Mouse (Mus musculus) thymus, postnatal 14 days (tissue): ENCODE measurements around the gene Depp1.

Experiments used
- DNase-seq: peaks from one replicate; pipeline ENCODE4 v3.0.0; 2021

Gene Depp1

GRCm38 (mm10) chr6:116651437-116652118 is 1.2 kb downstream of the Depp1 start:
- DNase-seq: no peak

- no peak for DNase-seq
Measured at GRCm38 (mm10) chr6:116653191-116653590, 2.8 kb downstream of the Depp1 start.

- DNase-seq: peak; percentile 49
Measured at GRCm38 (mm10) chr6:116653684-116654454, 3.5 kb downstream of the Depp1 start.

DNA sequence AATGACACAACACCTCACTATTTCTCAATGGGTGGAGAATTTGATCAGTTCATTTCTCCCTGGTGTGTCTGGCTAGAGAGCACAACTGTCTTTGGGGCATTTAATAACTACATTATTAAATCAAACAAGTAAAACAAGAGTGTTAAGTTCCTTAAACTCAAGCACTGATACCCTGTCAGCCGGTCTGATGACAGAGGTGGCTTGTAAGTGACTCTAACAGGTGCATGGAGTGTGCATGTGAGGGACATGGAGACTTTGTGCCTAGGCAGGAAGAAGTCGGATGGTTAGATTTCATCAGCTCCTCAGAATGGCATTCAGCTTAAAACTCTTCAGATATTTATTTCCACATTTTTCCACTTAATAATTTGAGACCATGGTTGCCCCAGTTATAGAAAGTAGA is 13.0 kb downstream of the Depp1 start:
- no peak for DNase-seq

- no peak for DNase-seq
Measured at GRCm38 (mm10) chr6:116664031-116664430, 13.6 kb downstream of the Depp1 start.

GRCm38 (mm10) chr6:116664830-116665229 is 14.4 kb downstream of the Depp1 start:
- no peak for DNase-seq

- no peak for DNase-seq
Measured at GRCm38 (mm10) chr6:116666085-116666750, 15.8 kb downstream of the Depp1 start.

DNA sequence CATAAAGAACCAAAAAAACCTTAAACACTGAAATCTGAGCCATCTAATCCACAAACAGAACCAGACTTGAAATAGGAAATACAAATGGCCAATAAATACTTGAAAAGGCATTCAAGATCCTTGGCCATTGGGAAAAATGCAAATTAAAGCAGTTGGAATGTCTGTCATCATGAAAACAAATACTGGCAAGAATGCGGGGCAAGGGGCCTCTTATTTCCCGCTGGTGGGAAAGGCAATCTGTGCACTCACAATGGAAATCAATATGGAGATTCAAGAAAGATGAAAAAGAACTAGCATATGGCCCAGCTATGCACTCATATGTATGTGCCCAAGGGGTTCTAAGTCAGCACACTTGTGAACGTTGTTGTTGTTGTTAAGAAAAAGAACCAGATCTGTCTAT is 16.5 kb downstream of the Depp1 start:
- no peak for DNase-seq

DNA sequence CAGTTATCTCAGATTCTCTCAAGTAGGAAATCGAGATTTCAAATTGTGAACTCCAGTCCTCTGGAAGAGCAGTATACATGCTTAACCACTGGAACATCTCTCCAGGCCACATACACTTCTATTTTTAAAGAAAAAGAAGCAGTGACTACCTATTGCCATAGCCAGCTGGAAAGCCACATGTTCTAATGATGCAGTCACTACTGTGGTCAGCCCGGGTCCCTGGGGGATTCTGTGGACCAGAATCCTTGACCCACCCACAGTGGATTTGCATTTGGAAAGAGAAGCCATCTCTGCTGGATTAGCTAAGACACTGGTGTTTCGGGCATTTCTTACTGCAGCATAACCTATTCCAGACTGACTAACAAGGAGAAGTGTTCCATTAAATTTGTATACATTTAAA is 17.0 kb downstream of the Depp1 start:
- DNase-seq: no peak

GRCm38 (mm10) chr6:116668682-116669470 is 18.5 kb downstream of the Depp1 start:
- no peak for DNase-seq

DNA sequence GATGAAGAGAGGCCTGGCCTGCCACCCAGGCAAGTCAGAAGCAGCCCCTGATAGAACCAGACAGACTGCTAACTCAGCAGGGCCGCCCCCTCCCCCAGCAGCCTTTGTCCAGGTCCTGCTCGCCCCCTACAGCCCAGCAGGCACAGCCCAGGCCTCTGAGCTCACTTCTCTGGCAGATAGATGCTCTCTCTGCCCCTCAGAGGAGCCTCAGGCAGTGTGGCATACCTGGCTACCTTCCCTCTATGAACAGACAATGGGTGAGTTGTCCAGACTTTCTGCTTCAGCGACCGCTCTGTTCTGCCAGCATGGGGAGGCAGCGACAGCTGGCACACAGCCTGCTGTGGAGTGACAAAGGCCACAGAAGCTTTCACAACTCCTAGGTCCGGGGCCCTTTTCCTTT is 19.7 kb downstream of the Depp1 start:
- no peak for DNase-seq

DNA sequence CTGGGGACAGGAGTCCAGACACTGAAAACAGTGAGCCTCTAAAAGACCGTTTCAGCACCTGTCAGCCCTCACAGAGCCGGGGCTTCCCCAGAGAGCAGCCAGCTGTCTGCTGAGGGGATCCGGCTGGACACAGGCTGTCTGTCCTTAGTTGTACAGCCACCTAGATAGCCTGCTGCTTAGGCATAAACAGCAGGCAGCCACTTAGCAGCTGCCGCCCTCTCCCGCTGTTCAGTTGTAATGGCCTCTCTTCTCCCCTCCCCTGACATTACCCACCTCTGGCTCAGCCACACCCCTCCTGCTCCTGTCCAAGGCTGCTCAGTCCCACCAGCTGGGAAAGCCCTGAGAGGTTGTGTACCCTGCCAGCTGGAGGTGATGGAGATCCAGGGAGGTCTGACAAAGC is 20.6 kb downstream of the Depp1 start:
- no peak for DNase-seq

GRCm38 (mm10) chr6:116671768-116672167 is 21.4 kb downstream of the Depp1 start:
- DNase-seq: no peak

DNA sequence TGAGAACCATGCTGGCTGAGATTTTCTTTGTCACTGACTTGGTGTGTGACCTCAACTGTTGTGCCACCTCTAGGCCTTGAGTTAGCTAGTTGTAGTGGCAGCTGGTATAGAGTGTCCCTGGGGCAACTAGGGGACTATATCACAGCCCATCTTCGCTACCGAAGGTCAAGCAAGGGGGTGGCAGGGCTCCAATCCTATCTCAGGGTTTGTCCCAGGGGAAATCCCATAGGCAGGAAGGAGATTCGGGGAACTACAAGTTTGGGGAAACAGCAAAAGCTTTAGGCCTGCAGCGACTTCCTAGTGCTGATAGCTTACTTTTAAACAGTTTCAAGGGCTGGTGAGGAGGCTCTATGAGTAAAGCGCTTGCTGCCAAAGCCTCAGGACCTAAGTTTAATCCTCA is 21.9 kb downstream of the Depp1 start:
- no peak for DNase-seq

- peak; percentile 80 for DNase-seq
Measured at GRCm38 (mm10) chr6:116673471-116674282, 23.3 kb downstream of the Depp1 start, which contains the start of gene Rassf4. Rassf4 (minus strand) TSS chr6:116673952.

DNA sequence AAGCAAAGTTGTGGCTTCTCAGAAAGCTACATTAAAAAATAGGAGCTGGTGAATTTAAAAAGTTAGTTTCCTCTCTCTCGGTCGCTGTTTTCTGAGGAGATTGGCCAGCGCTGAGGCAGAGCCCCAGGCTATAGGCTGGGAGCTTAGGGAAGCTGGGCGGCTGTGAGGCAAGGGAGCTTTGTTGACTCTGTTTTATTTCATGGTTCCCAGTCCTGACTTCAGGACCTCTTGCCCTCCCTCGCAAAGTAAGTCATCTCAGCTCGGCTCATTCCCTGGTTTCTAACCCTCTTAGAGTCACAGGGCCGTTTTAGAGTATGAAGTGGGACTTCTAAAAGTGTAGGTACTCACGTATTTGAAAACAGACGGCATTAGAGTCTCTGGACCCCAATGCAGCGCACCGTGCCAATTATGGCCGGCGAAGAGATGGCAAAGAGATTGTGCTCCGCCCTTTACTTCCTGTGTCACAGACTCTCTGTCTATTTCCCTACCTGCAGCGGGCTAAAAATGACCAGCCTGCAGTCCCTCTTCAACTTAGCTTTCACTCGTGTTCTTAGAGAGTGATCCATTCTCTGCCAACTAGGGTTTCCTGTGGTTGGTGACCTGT is 24.0 kb downstream of the Depp1 start:
- no peak for DNase-seq

- DNase-seq: no peak
Measured at GRCm38 (mm10) chr6:116676355-116676913, 26.0 kb downstream of the Depp1 start.

GRCm38 (mm10) chr6:116677321-116677720 is 26.9 kb downstream of the Depp1 start:
- no peak for DNase-seq

DNA sequence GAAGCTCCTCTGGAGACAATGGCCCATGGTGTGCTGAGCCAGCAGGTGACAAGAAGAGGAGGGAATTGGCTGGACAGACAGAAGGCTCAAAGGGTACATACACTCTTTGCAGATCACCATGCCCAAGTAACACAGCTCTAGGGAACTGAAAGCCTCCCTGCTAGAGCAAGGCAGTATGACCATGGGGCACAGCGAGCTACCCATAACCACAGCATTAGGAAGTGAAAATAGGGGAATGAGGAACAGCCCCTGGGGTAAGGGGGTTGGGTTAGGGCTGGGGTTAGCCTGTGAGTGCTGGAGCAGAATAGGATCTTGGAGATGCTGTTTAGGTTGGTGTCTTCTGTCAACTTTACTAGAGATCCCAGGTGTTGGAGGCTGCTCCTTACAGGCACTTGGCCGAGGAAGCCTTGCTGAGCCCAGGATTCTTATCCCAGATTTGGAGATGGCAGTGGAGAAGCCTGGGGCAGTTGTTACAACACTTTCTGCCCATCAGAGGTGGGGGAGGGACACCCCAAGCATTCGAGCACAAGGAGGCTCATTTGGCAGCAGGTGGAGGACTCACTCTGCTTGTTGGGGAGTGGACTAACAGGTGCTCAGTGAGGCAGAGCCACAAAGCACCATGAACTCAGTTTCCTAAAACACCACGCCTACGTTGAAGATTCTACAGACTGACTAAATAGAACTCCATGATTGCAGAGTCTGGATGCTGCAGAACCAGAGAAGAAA is 29.3 kb downstream of the Depp1 start:
- no peak for DNase-seq

- DNase-seq: peak; percentile 28
Measured at GRCm38 (mm10) chr6:116682317-116682716, 31.9 kb downstream of the Depp1 start.

DNA sequence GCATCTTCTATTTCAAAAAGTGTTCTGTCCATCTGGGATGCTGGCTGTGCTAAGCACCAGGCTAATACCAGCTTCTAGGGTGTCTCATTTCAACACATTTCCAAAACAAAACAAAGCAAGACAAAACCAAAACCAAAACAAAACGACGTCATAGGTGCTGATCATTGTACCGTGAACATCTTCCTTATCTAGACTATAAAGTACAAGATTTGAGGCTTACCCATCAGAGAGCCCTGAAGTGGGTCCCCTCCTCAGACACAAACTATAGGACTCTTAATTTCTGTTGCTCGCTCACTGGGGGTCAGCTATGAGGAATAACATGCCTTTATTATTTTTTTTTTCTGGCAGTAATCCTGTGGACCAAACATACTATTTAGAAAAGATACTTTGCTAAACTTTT is 43.2 kb downstream of the Depp1 start:
- no peak for DNase-seq
